ENCODE assay signal across 9 mouse cellular contexts in genomic region chr5:28166256-28167231, GRCm38 (mm10). TPM values are rescaled to one million over a fixed set of nuclear protein-coding genes. Genes with fewer than 3 reads are reported as not detected.
A peak's percentile ranks its signal among the peaks of the same experiment; 100 is the strongest.
DNase-seq lines count a peak whose midpoint lies in the region; ATAC-seq and TF ChIP-seq lines count a peak whose summit lies in the region.
"Had no signal": no experiment of that assay in that cellular context is flagged by ENCODE, and none has a peak within 500 bp of the region (broad histone marks: within the 10 kb centered on the region; RNA-seq: fewer than 3 reads in every experiment).

No protein-coding gene starts in this region.

- DNase-seq in liver, embryonic 13.5 days = no peak
- no peak for DNase-seq in urinary bladder, postnatal 25 days (ENCODE audit: low spot score)

- H3K4me3 ChIP-seq in megakaryocyte, embryonic 14.5 days (replicated peaks) = peak overlapping the region; percentile 86
- peak overlapping the region; percentile 48 for H3K4me3 ChIP-seq in bone marrow macrophage, adult 2 months (ENCODE audit: insufficient read depth, low read length)
- H3K4me3 ChIP-seq in embryonic facial prominence, embryonic 15.5 days (replicated peaks) = peak overlapping the region; percentile 47
- peak overlapping the region; percentile 46 for H3K4me3 ChIP-seq in hindbrain, embryonic 15.5 days
- peak overlapping the region; percentile 43 for H3K4me3 ChIP-seq in liver, embryonic 13.5 days (replicated peaks)
- peak overlapping the region; percentile 41 for H3K4me3 ChIP-seq in neural tube, embryonic 15.5 days (replicated peaks)

- no peak overlapping the region for H3K27ac ChIP-seq in bone marrow macrophage, adult 2 months (ENCODE audit: insufficient read depth, low read depth, low read length)
- no peak overlapping the region for H3K27ac ChIP-seq in embryonic facial prominence, embryonic 15.5 days (replicated peaks)
- H3K27ac ChIP-seq in hindbrain, embryonic 15.5 days (replicated peaks) = peak overlapping the region; percentile 76
- H3K27ac ChIP-seq in liver, embryonic 13.5 days = no peak overlapping the region
- no peak overlapping the region for H3K27ac ChIP-seq in neural tube, embryonic 15.5 days (replicated peaks)
- H3K27ac ChIP-seq: macrophage had no signal

- H3K36me3 ChIP-seq in megakaryocyte, embryonic 14.5 days (replicated peaks; ENCODE audit: low read length) = no peaks in the 10 kb centered on the region
- no peaks in the 10 kb centered on the region for H3K36me3 ChIP-seq in embryonic facial prominence, embryonic 15.5 days
- no peaks in the 10 kb centered on the region for H3K36me3 ChIP-seq in hindbrain, embryonic 15.5 days
- no peaks in the 10 kb centered on the region for H3K36me3 ChIP-seq in liver, embryonic 13.5 days
- no peaks in the 10 kb centered on the region for H3K36me3 ChIP-seq in neural tube, embryonic 15.5 days

- TF ChIP-seq CTCF in bone marrow macrophage, adult 2 months (IDR thresholded peaks at IDR 0.05; ENCODE audit: low read depth, low read length) = no peak

- ATAC-seq in megakaryocyte, adult 5-6 weeks (ENCODE audit: poor library complexity, severe bottlenecking) = no peak
- ATAC-seq in embryonic facial prominence, embryonic 15.5 days (ENCODE audit: insufficient number of reproducible peaks, low FRiP score, low TSS enrichment, low read depth) = peak; percentile 21; the same call in 1 of the 2 replicates
- no peak for ATAC-seq in hindbrain, embryonic 15.5 days (ENCODE audit: low FRiP score, low read depth)
- 0 out of 2 replicates have a peak, but pooled peaks have one; percentile 12 for ATAC-seq in liver, embryonic 13.5 days (ENCODE audit: low read depth)
- ATAC-seq in neural tube, embryonic 15.5 days (ENCODE audit: low FRiP score) = peak; percentile 29; the same call in 1 of the 2 replicates

- no peak for TF ChIP-seq POLR2A in bone marrow macrophage, adult 2 months (IDR thresholded peaks at IDR 0.05; ENCODE audit: borderline replicate concordance, low read depth, low read length)

- 0 out of 2 replicates have a peak, but pooled peaks cover 2% of the 10 kb centered on the region for H3K9me3 ChIP-seq in megakaryocyte, embryonic 14.5 days
- H3K9me3 ChIP-seq in embryonic facial prominence, embryonic 15.5 days (replicated peaks) = no peaks in the 10 kb centered on the region
- H3K9me3 ChIP-seq in hindbrain, embryonic 15.5 days = no peaks in the 10 kb centered on the region
- H3K9me3 ChIP-seq in liver, embryonic 13.5 days (replicated peaks) = no peaks in the 10 kb centered on the region
- no peaks in the 10 kb centered on the region for H3K9me3 ChIP-seq in neural tube, embryonic 15.5 days (replicated peaks)

- peak overlapping the region; percentile 99 for H3K4me2 ChIP-seq in embryonic facial prominence, embryonic 15.5 days (replicated peaks)
- peak overlapping the region; percentile 86 for H3K4me2 ChIP-seq in hindbrain, embryonic 15.5 days
- peak overlapping the region; percentile 68 for H3K4me2 ChIP-seq in liver, embryonic 13.5 days
- H3K4me2 ChIP-seq in neural tube, embryonic 15.5 days = peak overlapping the region; percentile 91

- peaks cover 94% of the 10 kb centered on the region for H3K27me3 ChIP-seq in megakaryocyte, embryonic 14.5 days (replicated peaks)
- H3K27me3 ChIP-seq in embryonic facial prominence, embryonic 15.5 days = peaks cover 92% of the 10 kb centered on the region
- peaks cover 75% of the 10 kb centered on the region for H3K27me3 ChIP-seq in hindbrain, embryonic 15.5 days
- peaks cover 97% of the 10 kb centered on the region for H3K27me3 ChIP-seq in liver, embryonic 13.5 days
- peaks cover 89% of the 10 kb centered on the region for H3K27me3 ChIP-seq in neural tube, embryonic 15.5 days (replicated peaks)

- H3K4me1 ChIP-seq in megakaryocyte, embryonic 14.5 days = peaks cover 55% of the 10 kb centered on the region
- H3K4me1 ChIP-seq in bone marrow macrophage, adult 2 months (ENCODE audit: control insufficient read depth, insufficient read depth, low read length) = 0 out of 2 replicates have a peak, but pooled peaks cover 2% of the 10 kb centered on the region
- H3K4me1 ChIP-seq in embryonic facial prominence, embryonic 15.5 days = peaks cover 36% of the 10 kb centered on the region
- H3K4me1 ChIP-seq in hindbrain, embryonic 15.5 days (replicated peaks) = peaks cover 22% of the 10 kb centered on the region
- peaks cover 10% of the 10 kb centered on the region for H3K4me1 ChIP-seq in liver, embryonic 13.5 days (replicated peaks)
- peaks cover 25% of the 10 kb centered on the region for H3K4me1 ChIP-seq in neural tube, embryonic 15.5 days

- H3K9ac ChIP-seq in embryonic facial prominence, embryonic 15.5 days = 0 out of 2 replicates have a peak overlapping the region, but pooled peaks have one; percentile 2
- H3K9ac ChIP-seq in hindbrain, embryonic 15.5 days = peak overlapping the region; percentile 45
- no peak overlapping the region for H3K9ac ChIP-seq in liver, embryonic 13.5 days
- no peak overlapping the region for H3K9ac ChIP-seq in neural tube, embryonic 15.5 days (replicated peaks)

- WGBS in embryonic facial prominence, embryonic 15.5 days = under 1% methylated on average over 111 of the region's 111 CpGs
- WGBS in hindbrain, embryonic 15.5 days = under 1% methylated on average over 96 of the region's 111 CpGs
- 1% methylated on average over 111 of the region's 111 CpGs for WGBS in liver, embryonic 13.5 days (ENCODE audit: insufficient replicate concordance)
- under 1% methylated on average over 110 of the region's 111 CpGs for WGBS in neural tube, embryonic 15.5 days

RNA-seq across cellular contexts. Expression of gene En2, which starts 1.1 kb away (rescaled TPM):
- polyA plus RNA-seq in megakaryocyte, embryonic 14.5 days (2012; ENCODE audit: insufficient read depth, low replicate concordance) = 0.47 TPM in 1 of 2 replicates, not detected in the other
- total RNA-seq in megakaryocyte, adult 5-6 weeks (2015) = not detected in 2 replicates
- not detected in 2 replicates for total RNA-seq in megakaryocyte, adult 5-6 weeks (2017)
- polyA plus RNA-seq in bone marrow macrophage, adult 2 months (2012; ENCODE audit: insufficient read depth, insufficient read length, missing spikeins) = not detected in 2 replicates
- polyA plus RNA-seq in embryonic facial prominence, embryonic 15.5 days (2015; fragmentation: Nextera tagmentation; extraction: Ambion mirVana) = not detected in 2 replicates
- 0.60 and 1.3 TPM in 2 replicates for polyA plus RNA-seq in hindbrain, embryonic 15.5 days (2015; fragmentation: Nextera tagmentation; extraction: Ambion mirVana)
- polyA plus RNA-seq in liver, embryonic 13.5 days (2015; fragmentation: Nextera tagmentation; extraction: Ambion mirVana) = not detected in 2 replicates
- not detected in 2 replicates for polyA plus RNA-seq in neural tube, embryonic 15.5 days (2015; fragmentation: Nextera tagmentation; extraction: Ambion mirVana)
- polyA plus RNA-seq: macrophage had no signal

Comparison
In these comparisons a context has a peak if more than half of its experiments do, and no peak if none do; other contexts are left out.
1. ATAC-seq: peak in embryonic facial prominence, embryonic 15.5 days (single experiment), liver, embryonic 13.5 days (single experiment) and neural tube, embryonic 15.5 days (single experiment); none in megakaryocyte, adult 5-6 weeks (single experiment) and hindbrain, embryonic 15.5 days (single experiment).
2. H3K9ac ChIP-seq: peak in embryonic facial prominence, embryonic 15.5 days (single experiment) and hindbrain, embryonic 15.5 days (single experiment); none in liver, embryonic 13.5 days (single experiment) and neural tube, embryonic 15.5 days (single experiment).
3. Peak in every context shown above with its lines, with median percentiles within 50 percentile points of each other: H3K4me3 ChIP-seq and H3K4me2 ChIP-seq.